Mouse (Mus musculus) heart, adult 2 months (tissue): ENCODE measurements around the gene Dmbt1. TPM values are rescaled to one million over a fixed set of nuclear protein-coding genes. Genes with fewer than 3 reads are reported as not detected.
"Not testable (repeated sequence)": the region's sequence is repeated elsewhere in the genome, so short reads cannot be mapped to it uniquely, and the experiment has no call there.

Experiments used
- DNase-seq, 2 experiments: peaks; one replicate each; pipeline ENCODE4 v3.0.0; 2021
- H3K27ac ChIP-seq: fragments of 200-600 bp; 2 replicates; pipeline ENCODE4 v1.8.1; 2022
- H3K27me3 ChIP-seq: fragments of 200-500 bp; 2 replicates; pipeline ENCODE4 v1.6.1; 2012; ENCODE audit warnings: mild to moderate bottlenecking, low read length, inconsistent platforms, mixed read lengths; ENCODE audit not compliant: control insufficient read depth, insufficient read depth
- H3K36me3 ChIP-seq: fragments of 200-500 bp; 2 replicates; pipeline ENCODE4 v1.6.1; 2012; ENCODE audit warnings: low read length, inconsistent platforms; ENCODE audit not compliant: control insufficient read depth, insufficient read depth
- H3K4me1 ChIP-seq: fragments of 200-500 bp; 2 replicates; pipeline ENCODE4 v1.6.1; 2011; ENCODE audit warnings: low read length; ENCODE audit not compliant: control insufficient read depth, insufficient read depth
- H3K4me3 ChIP-seq: fragments of 200-600 bp; 2 replicates; pipeline ENCODE4 v1.8.1; 2022
- H3K79me2 ChIP-seq: fragments of 200-500 bp; replicated peaks from 2 replicates; pipeline ENCODE4 v1.6.1; 2012; ENCODE audit warnings: mild to moderate bottlenecking, inconsistent platforms, low read length, moderate library complexity, mixed read lengths; ENCODE audit not compliant: control insufficient read depth, insufficient read depth
- H3K9ac ChIP-seq: fragments of 200-500 bp; 2 replicates; pipeline ENCODE4 v1.6.1; 2012; ENCODE audit warnings: low read depth, mild to moderate bottlenecking, control low read depth, inconsistent platforms, low read length, mixed read lengths
- CTCF ChIP-seq: fragments of 200-600 bp; IDR thresholded peaks from 2 replicates; pipeline ENCODE4 v1.8.1; 2022; ENCODE audit warnings: antibody characterized with exemption, mild to moderate bottlenecking, moderate library complexity
- EP300 ChIP-seq: fragments of 200-500 bp; IDR thresholded peaks from 2 replicates; pipeline ENCODE4 v1.6.1; 2011; ENCODE audit warnings: low read depth, low read length, control low read depth; ENCODE audit not compliant: insufficient read depth
- POLR2A ChIP-seq: fragments of 200-500 bp; IDR thresholded peaks from 2 replicates; pipeline ENCODE4 v1.6.1; 2011; ENCODE audit warnings: mild to moderate bottlenecking, low read depth, low read length, control low read depth; ENCODE audit not compliant: insufficient read depth
- WGBS: fragments of 180-500 bp; shearing (Covaris S2); methylation state at CpG from one replicate; pipeline ENCODE4 v1.1.7; 2018; 5-methylcytosine and 5-hydroxymethylcytosine counted together
- intact Hi-C: fragments of 180-260 bp; cut with DNase I; formaldehyde crosslinking; loops from one replicate; pipeline ENCODE4 v1.15.1; 2025
- polyA plus RNA-seq: library from polyadenylated mRNA; depleted of rRNA; stranded (reverse); fragments of >200 nt; gene quantifications from 2 replicates; pipeline ENCODE4 v1.2.3, GENCODE M21; 2012
- total RNA-seq, 2 experiments: library from RNA; stranded (reverse); gene quantifications; 2 replicates each; pipeline ENCODE4 v1.2.3; 2021

Dmbt1 gene
- total and polyA plus RNA-seq, 3 experiments, result 0.04 TPM; not detected in 2

DNA sequence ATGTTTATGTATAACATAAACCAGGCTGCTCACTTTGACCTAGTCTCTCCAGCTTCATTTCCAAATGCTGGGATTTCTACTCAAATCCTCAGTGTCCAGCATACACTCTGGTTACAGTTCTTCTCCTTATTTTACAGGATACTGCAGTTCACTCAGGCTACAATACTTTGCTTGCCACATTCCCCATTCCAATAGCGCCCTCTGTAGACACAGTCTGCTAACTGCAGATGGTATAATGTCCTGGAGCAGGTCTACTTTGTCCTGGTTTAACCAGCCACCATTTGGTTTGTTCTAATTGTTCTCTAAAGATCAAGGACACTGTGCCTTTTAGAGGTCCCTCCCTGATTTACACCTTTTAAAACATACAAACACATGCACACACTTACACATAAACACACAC, 44.1 kb downstream of the Dmbt1 start:
- peak; percentile 43 for TF ChIP-seq CTCF
- TF ChIP-seq EP300, result no peak
- TF ChIP-seq POLR2A, result no peak
- no peaks in the 10 kb centered on the region for H3K79me2 ChIP-seq
- H3K27me3 ChIP-seq, result no peaks in the 10 kb centered on the region
- no peak for DNase-seq
- no peaks in the 10 kb centered on the region for H3K36me3 ChIP-seq
- intact Hi-C loops, result no loop called here
- no peak overlapping the region for H3K27ac ChIP-seq
- no peak overlapping the region for H3K9ac ChIP-seq
- H3K4me1 ChIP-seq, result no peaks in the 10 kb centered on the region
- whole genome bisulfite sequencing, result 0% methylated on average over 1 of the region's 1 CpGs
- no peak overlapping the region for H3K4me3 ChIP-seq

DNA sequence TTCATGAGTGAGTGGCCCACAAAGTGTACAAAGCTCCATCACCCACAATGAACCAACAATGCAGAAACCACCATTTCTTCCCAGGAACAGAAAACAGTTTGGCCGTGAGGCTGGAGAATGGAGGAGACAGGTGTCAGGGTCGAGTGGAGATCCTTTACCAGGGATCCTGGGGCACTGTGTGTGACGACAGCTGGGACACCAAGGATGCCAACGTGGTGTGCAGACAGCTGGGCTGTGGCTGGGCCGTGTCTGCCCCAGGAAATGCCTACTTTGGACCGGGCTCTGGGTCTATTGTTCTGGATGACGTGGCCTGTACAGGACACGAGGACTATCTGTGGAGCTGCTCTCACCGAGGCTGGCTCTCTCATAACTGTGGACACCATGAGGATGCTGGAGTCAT, 50.5 kb downstream of the Dmbt1 start:
- H3K4me1 ChIP-seq, H3K9ac ChIP-seq, H3K4me3 ChIP-seq, H3K36me3 ChIP-seq, H3K79me2 ChIP-seq, intact Hi-C loops, H3K27ac ChIP-seq, H3K27me3 ChIP-seq, DNase-seq: not testable (repeated sequence)
- WGBS, result 68% methylated on average over 9 of the region's 9 CpGs

DNA sequence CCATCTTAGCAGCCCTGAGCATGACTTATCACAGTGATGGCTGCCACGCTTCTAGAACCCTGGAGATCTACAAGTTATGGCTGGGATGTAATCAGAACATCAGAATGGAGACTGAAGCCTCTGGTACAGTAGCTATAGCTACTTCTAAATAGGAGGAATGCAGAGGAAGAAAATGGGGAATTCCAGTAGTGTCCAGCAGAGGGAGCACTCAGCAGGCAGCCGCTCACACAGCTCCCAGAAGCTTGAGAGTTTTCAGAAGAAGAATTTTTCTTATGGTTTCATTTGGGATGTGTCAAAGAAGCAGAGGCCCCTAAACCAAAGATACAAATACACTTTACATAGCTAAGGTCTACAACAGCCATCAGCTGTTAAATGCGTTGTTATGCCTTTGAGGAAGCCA, 80.6 kb downstream of the Dmbt1 start:
- Histone ChIP-seq H3K9ac (no peak overlapping the region), H3K27ac (no peak overlapping the region), H3K4me3 (no peak overlapping the region), H3K36me3 (no peaks in the 10 kb centered on the region), H3K27me3 (no peaks in the 10 kb centered on the region), H3K79me2 (no peaks in the 10 kb centered on the region), H3K4me1 (no peaks in the 10 kb centered on the region)
- TF ChIP-seq CTCF (peak; percentile 85), EP300 (no peak)
- DNase-seq, result no peak
- intact Hi-C loops, result no loop called here
- WGBS, result 31% methylated on average over 3 of the region's 3 CpGs

DNA sequence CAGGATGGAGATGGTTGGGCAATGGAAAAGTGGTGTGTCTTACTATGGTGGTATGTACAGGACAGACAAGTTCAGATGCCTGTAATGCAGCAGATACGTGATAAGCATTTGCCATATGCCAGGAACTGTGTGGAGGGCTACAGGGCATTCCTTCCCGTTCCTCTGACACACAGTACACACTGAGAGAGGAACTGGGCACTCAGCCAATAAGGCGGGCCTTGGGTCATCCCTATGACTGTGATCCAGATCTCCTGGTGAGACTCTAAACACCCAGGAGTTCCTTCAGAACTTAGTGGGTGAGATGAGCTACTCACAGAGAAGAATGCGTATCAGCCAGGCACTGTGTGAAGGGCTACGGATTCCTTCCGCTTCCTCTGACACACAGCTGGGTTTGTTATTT, 81.8 kb downstream of the Dmbt1 start:
- no peak for DNase-seq
- no peaks in the 10 kb centered on the region for H3K4me1 ChIP-seq
- no peaks in the 10 kb centered on the region for H3K36me3 ChIP-seq
- no peak overlapping the region for H3K4me3 ChIP-seq
- no peaks in the 10 kb centered on the region for H3K27me3 ChIP-seq
- intact Hi-C loops, result no loop called here
- no peak overlapping the region for H3K9ac ChIP-seq
- WGBS, result 33% methylated on average over 6 of the region's 6 CpGs
- TF ChIP-seq CTCF (no peak), POLR2A (no peak), EP300 (no peak)
- H3K79me2 ChIP-seq, result no peaks in the 10 kb centered on the region
- H3K27ac ChIP-seq, result no peak overlapping the region

DNA sequence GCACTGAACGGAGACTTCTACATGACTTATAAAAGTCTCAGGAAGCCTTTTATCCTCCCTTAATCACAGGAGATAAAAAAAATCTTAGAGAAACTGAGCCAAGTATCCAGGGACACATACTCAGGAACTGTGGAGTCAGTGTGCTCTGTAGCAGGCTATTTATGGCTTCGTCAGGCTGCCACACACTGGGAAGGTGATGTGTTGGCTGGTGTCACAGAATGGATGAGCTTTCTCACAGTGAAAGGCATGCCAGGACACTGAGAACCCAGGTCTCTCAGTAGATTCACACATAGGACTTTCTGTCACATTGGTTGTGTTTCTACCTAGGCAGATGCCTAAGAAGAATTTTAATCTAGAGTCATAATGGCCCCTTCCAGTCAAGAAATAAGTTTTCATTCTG, 82.6 kb downstream of the Dmbt1 start:
- Histone ChIP-seq H3K27me3 (no peaks in the 10 kb centered on the region), H3K79me2 (no peaks in the 10 kb centered on the region), H3K27ac (no peak overlapping the region), H3K9ac (no peak overlapping the region), H3K4me3 (no peak overlapping the region), H3K36me3 (no peaks in the 10 kb centered on the region), H3K4me1 (no peaks in the 10 kb centered on the region)
- WGBS, result 31% methylated on average over 2 of the region's 2 CpGs
- no peak for DNase-seq
- intact Hi-C loops, result no loop called here
- TF ChIP-seq EP300 (no peak), CTCF (no peak), POLR2A (no peak)

DNA sequence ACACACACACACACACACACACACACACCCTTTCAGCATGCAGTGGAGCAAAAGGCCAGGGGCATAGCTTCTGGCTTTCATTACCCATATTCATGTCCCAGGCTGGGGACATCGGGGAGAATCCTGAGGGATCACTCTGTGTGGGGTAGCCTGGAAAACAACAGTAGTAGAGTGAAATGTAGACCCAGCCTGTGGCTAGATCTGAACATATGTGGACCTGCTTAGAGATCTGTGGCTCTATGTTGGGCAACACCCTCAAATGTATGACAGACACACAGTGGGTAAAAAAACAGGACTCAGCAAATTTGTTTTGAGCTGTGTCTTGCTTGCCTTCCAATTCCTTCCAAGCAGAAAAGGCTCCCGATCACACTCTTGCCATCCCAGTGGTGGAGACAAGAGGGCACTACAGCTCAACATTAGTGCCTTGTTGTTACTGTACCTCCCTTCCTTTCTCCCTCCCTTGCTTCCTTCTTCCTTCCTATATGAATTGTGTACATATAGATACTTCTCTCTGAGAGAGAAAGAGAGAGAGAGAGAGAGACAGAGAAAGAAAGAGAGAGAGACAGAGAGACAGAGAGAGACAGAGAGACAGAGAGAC, 90.5 kb downstream of the Dmbt1 start:
- no peak overlapping the region for H3K27ac ChIP-seq
- WGBS, result 73% methylated on average over 2 of the region's 2 CpGs
- H3K36me3 ChIP-seq, result no peaks in the 10 kb centered on the region
- H3K79me2 ChIP-seq, result no peaks in the 10 kb centered on the region
- intact Hi-C loops, result no loop called here
- H3K4me1 ChIP-seq, result no peaks in the 10 kb centered on the region
- no peaks in the 10 kb centered on the region for H3K27me3 ChIP-seq
- H3K4me3 ChIP-seq, result no peak overlapping the region
- TF ChIP-seq POLR2A (no peak), EP300 (no peak), CTCF (0 out of 2 replicates have a peak, but pooled peaks have one; percentile 9)
- no peak for DNase-seq
- H3K9ac ChIP-seq, result no peak overlapping the region
